In genomic region chr15:98514845-98515244, GRCm38 (mm10) we compare ENCODE assay signal across 42 mouse cellular contexts. TPM values are rescaled to one million over a fixed set of nuclear protein-coding genes. Genes with fewer than 3 reads are reported as not detected.
"Had no signal": no experiment of that assay in that cellular context is flagged by ENCODE, and none has a peak within 500 bp of the region (broad histone marks: within the 10 kb centered on the region; RNA-seq: fewer than 3 reads in every experiment).

No protein-coding gene starts in this region.

RNA-seq across cellular contexts. Expression of gene Olfr279, which starts 22.6 kb away (rescaled TPM):
- total RNA-seq: heart, postnatal 10 days; heart, postnatal 14 days; heart, postnatal 25 days; heart, postnatal 36 days; heart, postnatal 4 days; hematopoietic stem cell, adult 5-6 weeks; hindbrain, postnatal 0 days; layer of hippocampus, adult 18-20 months; layer of hippocampus, adult 2 months; layer of hippocampus, adult 8-10 months; layer of hippocampus, postnatal 10 days; layer of hippocampus, postnatal 36 days; left cerebral cortex, adult 18-20 months; left cerebral cortex, adult 2 months had no signal
- polyA plus RNA-seq: heart, embryonic 10.5 days; heart, embryonic 11.5 days; heart, embryonic 12.5 days; heart, embryonic 13.5 days; heart, embryonic 14.5 days; heart, embryonic 15.5 days; heart, embryonic 16.5 days; heart, postnatal 0 days; hindbrain, embryonic 10.5 days; hindbrain, embryonic 11.5 days; hindbrain, embryonic 12.5 days; hindbrain, embryonic 13.5 days; hindbrain, embryonic 14.5 days; hindbrain, embryonic 15.5 days; hindbrain, embryonic 16.5 days; hindbrain, postnatal 0 days; intestine, embryonic 14.5 days; intestine, embryonic 15.5 days; intestine, embryonic 16.5 days; intestine, postnatal 0 days; kidney, adult 2 months; kidney, embryonic 14.5 days; kidney, embryonic 15.5 days; kidney, embryonic 16.5 days; kidney, postnatal 0 days; large intestine, adult 2 months had no signal

RNA-seq across cellular contexts. Expression of gene Lalba, which starts 32.3 kb away (rescaled TPM):
- total RNA-seq: heart, postnatal 14 days; heart, postnatal 25 days; heart, postnatal 36 days; heart, postnatal 4 days; hematopoietic stem cell, adult 5-6 weeks; hindbrain, postnatal 0 days; layer of hippocampus, adult 18-20 months; layer of hippocampus, adult 2 months; layer of hippocampus, adult 8-10 months; layer of hippocampus, postnatal 10 days; layer of hippocampus, postnatal 14 days; layer of hippocampus, postnatal 25 days; layer of hippocampus, postnatal 36 days; left cerebral cortex, adult 18-20 months; left cerebral cortex, adult 2 months had no signal
- polyA plus RNA-seq: heart, embryonic 10.5 days; heart, embryonic 11.5 days; heart, embryonic 12.5 days; heart, embryonic 13.5 days; heart, embryonic 14.5 days; heart, embryonic 15.5 days; heart, embryonic 16.5 days; hindbrain, embryonic 11.5 days; hindbrain, embryonic 12.5 days; hindbrain, embryonic 13.5 days; hindbrain, embryonic 14.5 days; hindbrain, embryonic 15.5 days; hindbrain, embryonic 16.5 days; hindbrain, postnatal 0 days; inflammation-experienced regulatory T-cells, adult 6 months; intestine, embryonic 15.5 days; intestine, embryonic 16.5 days; kidney, adult 2 months; kidney, embryonic 15.5 days; large intestine, adult 2 months had no signal

RNA-seq across cellular contexts. Expression of gene OR5BS1P, which starts 45.1 kb away (rescaled TPM):
- total RNA-seq: heart, postnatal 10 days; heart, postnatal 14 days; heart, postnatal 25 days; heart, postnatal 36 days; heart, postnatal 4 days; hematopoietic stem cell, adult 5-6 weeks; hindbrain, postnatal 0 days; layer of hippocampus, adult 18-20 months; layer of hippocampus, adult 2 months; layer of hippocampus, adult 8-10 months; layer of hippocampus, postnatal 10 days; layer of hippocampus, postnatal 14 days; layer of hippocampus, postnatal 25 days; layer of hippocampus, postnatal 36 days; left cerebral cortex, adult 18-20 months; left cerebral cortex, adult 2 months had no signal
- polyA plus RNA-seq: heart, embryonic 10.5 days; heart, embryonic 11.5 days; heart, embryonic 12.5 days; heart, embryonic 13.5 days; heart, embryonic 14.5 days; heart, embryonic 15.5 days; heart, embryonic 16.5 days; heart, postnatal 0 days; hindbrain, embryonic 10.5 days; hindbrain, embryonic 11.5 days; hindbrain, embryonic 12.5 days; hindbrain, embryonic 13.5 days; hindbrain, embryonic 14.5 days; hindbrain, embryonic 15.5 days; hindbrain, embryonic 16.5 days; hindbrain, postnatal 0 days; inflammation-experienced regulatory T-cells, adult 6 months; intestine, embryonic 14.5 days; intestine, embryonic 15.5 days; intestine, embryonic 16.5 days; intestine, postnatal 0 days; kidney, adult 2 months; kidney, embryonic 14.5 days; kidney, embryonic 15.5 days; kidney, embryonic 16.5 days; kidney, postnatal 0 days; large intestine, adult 2 months had no signal
